Mouse (Mus musculus) adrenal gland (tissue): ENCODE data around the gene Flnb.

ENCODE experiments used
- intact Hi-C: fragments of 180-260 bp; cut with DNase I; formaldehyde crosslinking; loops from one replicate; pipeline ENCODE4 v1.15.1; 2025
- long read RNA-seq, 2 experiments: library from polyadenylated mRNA; unstranded; transcript quantifications; one replicate each; pipeline ENCODE4 v2.0.0; 2020; ENCODE audit warnings: borderline replicate concordance in 1 of 2; ENCODE audit not compliant: insufficient replicate concordance in 1 of 2

Gene Flnb
- long read RNA-seq, experiment 1, partial matches to known transcripts: 5 of 9 reads
- long read RNA-seq, experiment 1, other reads (novel, unspliced or antisense): 4 of 9 reads
- long read RNA-seq, experiment 2, partial matches to known transcripts: 10 of 11 reads
- long read RNA-seq, experiment 2, other reads (novel, unspliced or antisense): 1 of 11 reads

GRCm38 (mm10) chr14:7817770-7818462 is at the start of gene Flnb:
Gene Flnb, plus strand, starts transcription at chr14:7817957.
- intact Hi-C loops: loop anchor here (2.0 to 5.0 kb wide), 4 partner anchors 84 to 183 kb away; partner anchors contain the start of gene Dnase1l3

GRCm38 (mm10) chr14:7773714-7774389 is 43.9 kb upstream of the Flnb start:
- intact Hi-C loops: no loop called here

- intact Hi-C loops: no loop called here
Measured at GRCm38 (mm10) chr14:7786073-7786472, 31.7 kb upstream of the Flnb start.

GRCm38 (mm10) chr14:7789266-7790030 is 28.3 kb upstream of the Flnb start:
- intact Hi-C loops: no loop called here

- intact Hi-C loops: no loop called here
Measured at GRCm38 (mm10) chr14:7791061-7791531, 26.7 kb upstream of the Flnb start.

- intact Hi-C loops: no loop called here
Measured at GRCm38 (mm10) chr14:7791532-7792159, 26.1 kb upstream of the Flnb start, which contains the start of gene Gm26661. Gene Gm26661, plus strand, starts transcription at chr14:7791587.

GRCm38 (mm10) chr14:7795961-7796360 is 21.8 kb upstream of the Flnb start:
- intact Hi-C loops: no loop called here

- intact Hi-C loops: no loop called here
Measured at GRCm38 (mm10) chr14:7800611-7801010, 17.1 kb upstream of the Flnb start.

GRCm38 (mm10) chr14:7801831-7802230 is 15.9 kb upstream of the Flnb start:
- intact Hi-C loops: no loop called here

- intact Hi-C loops: no loop called here
Measured at GRCm38 (mm10) chr14:7803874-7804557, 13.7 kb upstream of the Flnb start.

- intact Hi-C loops: no loop called here
Measured at GRCm38 (mm10) chr14:7804558-7804905, 13.2 kb upstream of the Flnb start.

GRCm38 (mm10) chr14:7807711-7808110 is 10.0 kb upstream of the Flnb start:
- intact Hi-C loops: no loop called here

GRCm38 (mm10) chr14:7808501-7808981 is 9.2 kb upstream of the Flnb start:
- intact Hi-C loops: no loop called here

GRCm38 (mm10) chr14:7809043-7809955 is 8.5 kb upstream of the Flnb start:
- intact Hi-C loops: no loop called here

GRCm38 (mm10) chr14:7818463-7819121 is 835 bp downstream of the Flnb start:
- intact Hi-C loops: loop anchor here (2.0 to 5.0 kb wide), 3 partner anchors 84 to 182 kb away; no protein-coding TSS in a partner anchor

GRCm38 (mm10) chr14:7819446-7819845 is 1.7 kb downstream of the Flnb start:
- intact Hi-C loops: loop anchor here (2.0 to 5.0 kb wide), 3 partner anchors 83 to 181 kb away; no protein-coding TSS in a partner anchor

GRCm38 (mm10) chr14:7821341-7821740 is 3.6 kb downstream of the Flnb start:
- intact Hi-C loops: loop anchor here (10.0 kb wide), 1 partner anchor 53 kb away; no protein-coding TSS in a partner anchor

- intact Hi-C loops: loop anchor here (10.0 kb wide), 1 partner anchor 52 kb away; no protein-coding TSS in a partner anchor
Measured at GRCm38 (mm10) chr14:7822693-7823092, 4.9 kb downstream of the Flnb start.
